ENCODE assay signal across 14 mouse cellular contexts in genomic region chr10:99441931-99442330, GRCm38 (mm10).
DNase-seq lines count a peak whose midpoint lies in the region; TF ChIP-seq lines count a peak whose summit lies in the region.
"Had no signal": no experiment of that assay in that cellular context is flagged by ENCODE, and none has a peak within 500 bp of the region (broad histone marks: within the 10 kb centered on the region; RNA-seq: fewer than 3 reads in every experiment).

No protein-coding gene starts in this region.

- WGBS in kidney, adult 2 months: 54% methylated on average over 10 of the region's 10 CpGs

- no peak for TF ChIP-seq CTCF in kidney, adult 2 months (conservative IDR thresholded peaks at IDR 0.05; ENCODE audit: insufficient read depth, insufficient read length, low read depth, low read length)

- no peak overlapping the region for H3K27ac ChIP-seq in kidney, adult 2 months (ENCODE audit: insufficient read depth, low read depth, low read length)
- H3K27ac ChIP-seq: forebrain, embryonic 15.5 days; liver, embryonic 13.5 days; stomach, embryonic 15.5 days had no signal

- H3K36me3 ChIP-seq in kidney, adult 2 months (ENCODE audit: control insufficient read depth, insufficient read depth, low read length): no peaks in the 10 kb centered on the region
- H3K36me3 ChIP-seq: embryonic facial prominence, embryonic 15.5 days; forebrain, embryonic 15.5 days; liver, embryonic 13.5 days; stomach, embryonic 15.5 days had no signal

- no peak overlapping the region for H3K4me3 ChIP-seq in kidney, adult 2 months (ENCODE audit: insufficient read depth, low read depth, low read length)
- H3K4me3 ChIP-seq: embryonic facial prominence, embryonic 15.5 days; forebrain, embryonic 15.5 days; liver, embryonic 13.5 days; stomach, embryonic 15.5 days had no signal

- peak; percentile 33 for DNase-seq in kidney, adult 2 months
- no peak for DNase-seq in kidney, adult 18-20 months
- DNase-seq in 3T3-L1 (ENCODE audit: low read depth, low spot score) (peak; percentile 67), NIH3T3 (ENCODE audit: low read depth) (peak; percentile 69)
- peak; percentile 35 for DNase-seq in lung, postnatal 10 days
- DNase-seq in Muller cell, postnatal 12 days (ENCODE audit: inconsistent ontology term): no peak
- no peak for DNase-seq in left cerebral cortex, postnatal 14 days (ENCODE audit: low spot score in 2 of 2)
- DNase-seq: cerebellum, adult 18-20 months; liver, embryonic 13.5 days; right cerebral cortex, postnatal 4 days; thymus, postnatal 25 days had no signal

- no peak for TF ChIP-seq POLR2A in kidney, adult 2 months (IDR thresholded peaks at IDR 0.05; ENCODE audit: low read depth, low read length)

- no peaks in the 10 kb centered on the region for H3K27me3 ChIP-seq in kidney, adult 2 months (replicated peaks; ENCODE audit: control insufficient read depth, insufficient read depth, low read length)
- H3K27me3 ChIP-seq: embryonic facial prominence, embryonic 15.5 days; forebrain, embryonic 15.5 days; liver, embryonic 13.5 days; stomach, embryonic 15.5 days had no signal

- intact Hi-C loops in left cerebral cortex, postnatal 14 days (cut with DNase I): no loop called here

- no peaks in the 10 kb centered on the region for H3K4me1 ChIP-seq in kidney, adult 2 months (ENCODE audit: control insufficient read depth, insufficient read depth, low read length)
- H3K4me1 ChIP-seq: liver, embryonic 13.5 days had no signal

Comparison
In these comparisons a context has a peak if more than half of its experiments do, and no peak if none do; other contexts are left out.
1. DNase-seq: peak in kidney, adult 2 months (single experiment), 3T3-L1 (single experiment), NIH3T3 (single experiment) and lung, postnatal 10 days (single experiment); none in kidney, adult 18-20 months (single experiment), Muller cell, postnatal 12 days (single experiment) and left cerebral cortex, postnatal 14 days (0 of 2).